Mouse (Mus musculus) embryonic stem cell, embryonic (primary cell): ENCODE data around the gene Pigr.

ENCODE experiments used
- CTCF ChIA-PET, 4 experiments: fragments of 300-600 bp in 2 of 4; fragments of 350-600 bp in 2 of 4; sonication (Branson Sonifier 250); formaldehyde crosslinking; loops; one replicate each; lab custom pipeline; 2022; ENCODE audit warnings: inconsistent platforms in 2 of 4; lab: Charles Lee
- POLR2A ChIA-PET, 4 experiments: fragments of 300-600 bp in 2 of 4; fragments of 350-600 bp in 2 of 4; sonication (Branson Sonifier 250); formaldehyde crosslinking; loops; one replicate each; lab custom pipeline; 2022; ENCODE audit warnings: antibody characterized with exemption in 4 of 4, inconsistent platforms in 1 of 4; lab: Charles Lee

Pigr gene

DNA sequence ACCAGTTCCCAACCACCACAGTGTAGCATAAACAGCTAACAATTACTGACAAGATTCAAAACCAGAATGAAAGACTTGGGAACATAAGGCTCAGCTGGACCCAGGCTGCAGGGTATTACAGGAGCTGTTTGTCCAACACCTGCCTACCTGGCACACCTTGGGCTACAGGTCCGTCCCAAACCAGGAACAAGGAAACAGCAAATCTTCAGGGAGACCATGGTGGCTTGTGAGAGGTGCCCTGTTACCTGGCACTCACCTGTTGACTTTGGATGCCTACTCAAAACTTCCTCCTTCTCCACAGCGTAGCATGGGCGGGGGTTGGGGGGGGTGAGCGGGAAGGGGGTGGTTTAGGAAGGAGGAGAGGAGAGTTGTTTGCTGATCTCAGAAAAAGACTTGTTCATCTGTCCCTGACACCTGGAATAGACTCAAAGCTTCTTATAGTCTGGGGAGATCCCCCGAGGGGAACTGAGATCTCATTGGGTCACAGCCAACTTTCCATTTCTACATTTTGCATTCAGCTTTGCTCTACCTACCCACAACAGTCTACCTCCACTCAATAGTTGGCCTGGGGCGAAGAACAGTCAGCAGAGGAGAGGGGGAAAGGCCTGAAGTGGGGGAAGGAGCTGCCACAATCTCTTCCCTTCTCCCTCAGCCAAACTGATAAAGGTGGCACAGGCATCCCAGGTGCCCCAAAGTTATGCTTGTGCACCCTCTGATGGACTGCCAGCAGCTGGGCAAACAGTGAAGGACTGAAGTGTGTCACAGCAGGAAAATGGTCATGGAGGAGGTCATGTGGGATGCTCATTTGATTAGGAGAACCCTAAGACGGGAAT lies 6.0 kb upstream of the Pigr start:
- ChIA-PET POLR2A (no interaction called here), CTCF (no interaction called here)

DNA sequence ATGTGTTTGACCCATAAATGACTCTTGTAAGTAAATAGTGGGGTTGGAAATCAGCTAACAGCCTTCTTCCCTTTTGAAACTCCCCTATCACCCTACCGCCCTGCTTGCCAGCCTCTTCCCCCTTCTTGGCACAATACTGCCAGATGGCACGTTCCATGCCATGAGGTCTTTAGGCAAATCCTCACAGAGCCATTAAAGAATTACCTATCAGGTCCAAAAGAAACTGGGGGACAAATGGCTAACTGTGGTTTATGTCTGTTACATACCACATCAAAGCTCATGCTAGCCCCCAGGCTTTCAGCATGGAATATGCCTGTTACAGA lies 5.4 kb upstream of the Pigr start:
- CTCF ChIA-PET, result no interaction called here

DNA sequence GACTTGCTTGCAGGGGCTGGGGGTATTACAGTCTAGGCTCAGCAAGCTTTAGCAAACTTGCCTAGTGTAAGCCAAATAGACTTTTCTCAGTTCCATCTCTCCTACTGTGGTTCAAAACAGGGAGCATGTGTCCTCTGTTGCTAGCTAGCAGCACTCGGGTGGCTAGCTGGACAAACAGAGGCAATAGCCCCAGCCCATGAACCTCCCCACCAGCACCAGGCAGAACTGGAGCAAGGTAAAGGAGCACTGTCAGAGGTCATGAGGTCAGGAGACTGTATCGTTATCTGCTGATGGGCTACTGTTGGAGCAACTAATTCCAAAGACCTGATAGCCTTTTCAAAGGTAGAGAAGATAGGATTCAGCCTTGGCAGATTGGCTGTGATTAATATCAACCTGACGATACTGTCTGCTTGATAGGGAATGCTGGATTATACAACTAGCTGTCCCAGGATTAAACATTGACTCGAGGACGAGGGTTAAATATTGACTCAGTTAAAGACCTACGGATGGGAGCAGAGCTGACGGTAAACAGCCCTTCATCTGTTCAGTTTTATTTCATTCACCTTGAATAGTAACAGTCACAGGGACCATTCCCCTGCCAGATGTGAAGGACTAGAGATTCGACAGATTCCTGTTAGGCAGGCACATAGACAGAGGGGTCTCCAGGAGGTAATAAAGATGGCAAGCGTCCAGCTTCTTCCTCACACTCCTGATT lies 4.4 kb upstream of the Pigr start:
- CTCF ChIA-PET, result no interaction called here
- POLR2A ChIA-PET, result no interaction called here

More for the DNA sequence above, 5.4 kb upstream of the Pigr start:
- POLR2A ChIA-PET, result no interaction called here

DNA sequence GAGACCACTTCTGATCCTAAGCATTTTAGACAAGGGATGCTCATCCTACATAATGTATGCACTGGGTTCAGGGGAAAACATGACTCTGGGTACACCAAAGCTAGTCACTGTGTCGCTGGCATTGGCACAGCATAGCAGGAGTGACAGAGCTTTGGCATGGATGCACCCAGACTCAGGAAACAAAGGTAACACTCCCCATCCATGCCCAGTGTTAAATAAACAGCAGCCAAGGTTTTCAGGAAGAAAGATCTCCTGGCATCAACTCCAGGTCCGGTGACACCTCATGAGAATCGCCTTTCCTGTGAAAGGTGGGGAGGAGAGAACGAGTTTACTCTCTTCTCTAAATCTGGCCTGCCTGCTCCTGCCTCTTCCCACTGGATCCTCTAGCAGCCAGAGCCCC lies 2.2 kb downstream of the Pigr start:
- POLR2A ChIA-PET, result no interaction called here
- CTCF ChIA-PET, result no interaction called here

DNA sequence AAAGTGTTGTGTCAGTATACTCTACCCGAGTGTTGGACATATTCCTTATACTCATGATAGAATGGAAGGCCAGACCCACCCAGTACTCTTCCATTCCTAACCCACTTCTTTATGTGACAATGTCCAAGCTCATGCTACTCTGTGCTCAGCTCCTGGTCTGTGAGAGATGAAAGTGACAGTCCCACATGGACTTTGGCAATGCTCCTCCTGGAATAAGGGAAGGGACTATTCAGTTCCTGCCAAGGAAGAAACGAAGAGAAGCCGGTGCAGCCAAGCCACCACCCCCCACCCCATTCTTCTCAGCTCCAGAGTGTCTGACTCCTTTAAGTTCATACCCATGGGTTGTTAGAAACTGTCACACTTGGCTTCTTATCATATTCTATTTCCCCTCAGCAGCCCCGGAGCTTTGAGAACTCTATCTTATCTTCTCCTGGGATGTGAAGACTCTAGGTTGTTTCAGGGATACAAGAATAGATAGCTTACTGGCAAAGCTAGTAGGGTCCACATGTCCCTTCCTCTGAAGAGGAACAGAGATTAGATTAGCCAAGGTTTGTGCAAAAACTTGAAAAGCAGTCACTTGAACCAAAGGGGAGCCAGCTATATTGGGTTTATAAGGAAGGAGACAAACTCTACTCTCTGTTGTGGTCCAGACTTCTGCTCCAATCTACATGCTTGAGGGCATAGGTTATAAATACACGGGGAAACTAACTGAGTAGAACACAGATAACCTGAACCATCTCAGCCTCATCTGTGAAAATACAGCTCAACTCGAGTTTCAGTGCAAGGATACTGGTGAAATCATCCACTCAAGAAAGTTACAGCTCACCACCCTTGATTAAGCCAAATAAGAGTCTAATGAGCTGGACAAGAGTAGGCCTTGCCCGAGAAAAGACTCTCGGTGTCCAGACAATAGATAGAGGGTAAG lies 3.7 kb downstream of the Pigr start:
- ChIA-PET CTCF (interaction anchor here in 1 of 4 experiments (0.5 kb wide), 1 partner anchor 65 kb away, joined by 3 read pairs; no protein-coding TSS in a partner anchor), POLR2A (no interaction called here)

DNA sequence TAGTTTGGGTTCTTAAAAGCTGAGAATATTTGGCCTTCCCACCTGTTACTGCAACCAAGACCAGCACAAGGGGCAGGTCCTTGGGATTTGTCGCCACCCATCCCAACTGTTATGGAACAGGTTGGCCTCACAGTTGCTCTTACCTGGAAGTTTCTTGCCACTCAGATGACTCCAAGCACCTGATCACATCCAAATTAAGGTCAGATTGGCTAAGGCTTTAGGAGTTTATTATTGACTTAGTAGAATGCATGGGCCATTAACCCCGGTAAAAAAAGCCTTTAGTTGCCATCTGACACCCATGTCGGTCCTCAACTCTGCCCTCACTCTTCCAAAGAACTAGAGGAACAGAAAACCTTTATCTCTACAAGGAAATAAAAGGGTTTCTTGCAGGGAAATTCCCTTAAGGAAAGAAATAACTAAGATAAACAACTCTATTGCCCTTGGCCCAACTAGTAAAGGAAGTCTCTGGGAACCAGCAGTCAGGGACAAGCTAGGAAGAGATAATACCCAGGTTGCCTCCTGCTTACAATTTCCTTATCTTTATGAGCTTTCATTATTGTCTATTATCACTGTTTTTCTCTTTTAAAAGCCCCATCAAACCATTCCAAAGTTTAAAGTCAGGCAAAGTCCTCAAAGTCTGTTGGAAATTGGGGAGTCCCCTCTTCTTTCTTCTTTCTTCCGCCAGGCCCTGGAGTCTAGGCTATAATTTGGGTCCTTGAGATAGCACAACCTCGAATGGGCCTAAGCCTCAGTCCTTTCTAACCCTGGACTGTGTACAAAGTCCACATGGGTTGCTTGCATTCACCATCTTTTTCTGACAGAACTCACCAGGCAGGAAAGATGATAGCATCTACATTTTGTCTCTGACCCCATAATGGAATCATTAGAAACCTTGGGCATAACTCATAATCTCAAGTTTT lies 6.0 kb downstream of the Pigr start:
- ChIA-PET CTCF (interaction anchor here in 2 of 4 experiments (0.5 to 0.7 kb wide), 3 partner anchors 36 to 289 kb away, joined by 3 to 4 read pairs (median 3); no protein-coding TSS in a partner anchor), POLR2A (interaction anchor here in 2 of 4 experiments (0.6 kb wide), 2 partner anchors 15 to 557 kb away, joined by 3 to 5 read pairs; no protein-coding TSS in a partner anchor)

DNA sequence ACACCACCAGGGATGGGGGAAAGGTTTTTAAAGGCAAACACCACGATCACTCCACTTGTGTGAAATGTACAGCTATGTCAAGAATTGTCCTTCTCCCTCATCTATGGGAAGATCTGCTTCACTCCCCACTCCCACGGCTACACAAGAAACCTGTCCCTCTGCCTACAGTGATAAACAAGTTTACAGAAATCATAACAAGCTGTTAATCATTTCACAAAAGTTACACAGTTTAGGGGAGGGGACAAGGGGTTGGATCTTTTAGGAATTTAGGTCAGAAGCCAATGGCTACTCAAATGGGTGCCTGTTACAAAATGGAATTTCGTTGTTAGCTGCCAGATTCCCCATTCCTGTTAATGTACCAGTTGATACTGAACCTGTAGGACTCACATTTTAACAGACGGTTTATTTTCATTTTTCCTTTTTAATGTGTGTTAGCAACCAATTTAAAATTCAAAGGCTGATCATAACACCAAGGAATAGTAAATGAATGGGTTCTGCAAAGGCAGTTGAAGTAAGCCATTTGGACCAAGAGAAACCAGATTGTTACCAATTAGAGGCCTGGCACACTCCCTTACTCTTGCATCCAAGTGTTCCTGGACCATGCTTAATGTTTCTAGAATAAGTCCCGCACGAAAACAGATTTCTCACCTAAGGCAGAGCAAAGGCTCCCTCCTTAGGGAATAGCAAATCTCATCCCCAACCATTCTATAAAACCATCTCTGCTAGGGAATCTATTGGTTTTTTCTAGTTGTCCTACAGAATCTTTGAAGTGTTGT lies 8.9 kb downstream of the Pigr start:
- ChIA-PET CTCF (no interaction called here), POLR2A (no interaction called here)

DNA sequence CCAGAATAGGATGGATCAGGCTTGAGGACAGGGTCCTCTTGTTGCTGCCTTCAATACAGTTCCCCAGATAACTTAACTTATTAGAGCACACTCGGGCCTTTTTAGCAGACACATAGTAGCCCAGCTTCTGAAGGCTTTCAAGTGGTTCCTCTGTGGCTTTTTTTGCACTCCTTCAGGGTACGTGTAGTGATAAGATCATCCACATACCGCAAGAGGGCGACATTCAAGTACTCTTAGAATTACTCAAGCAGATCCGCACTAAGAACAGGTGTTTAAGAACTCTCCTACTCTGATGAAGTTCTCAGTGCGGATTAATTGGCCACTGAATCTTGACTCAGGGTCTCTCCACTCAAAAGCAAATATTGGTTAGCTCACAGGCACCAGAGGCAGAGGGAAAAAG lies 11.8 kb downstream of the Pigr start:
- ChIA-PET POLR2A (interaction anchor here in 1 of 4 experiments (1.0 kb wide), 1 partner anchor 23 kb away, joined by 3 read pairs; no protein-coding TSS in a partner anchor), CTCF (interaction anchor here in 1 of 4 experiments (0.6 kb wide), 1 partner anchor 903 kb away, joined by 3 read pairs; no protein-coding TSS in a partner anchor)

DNA sequence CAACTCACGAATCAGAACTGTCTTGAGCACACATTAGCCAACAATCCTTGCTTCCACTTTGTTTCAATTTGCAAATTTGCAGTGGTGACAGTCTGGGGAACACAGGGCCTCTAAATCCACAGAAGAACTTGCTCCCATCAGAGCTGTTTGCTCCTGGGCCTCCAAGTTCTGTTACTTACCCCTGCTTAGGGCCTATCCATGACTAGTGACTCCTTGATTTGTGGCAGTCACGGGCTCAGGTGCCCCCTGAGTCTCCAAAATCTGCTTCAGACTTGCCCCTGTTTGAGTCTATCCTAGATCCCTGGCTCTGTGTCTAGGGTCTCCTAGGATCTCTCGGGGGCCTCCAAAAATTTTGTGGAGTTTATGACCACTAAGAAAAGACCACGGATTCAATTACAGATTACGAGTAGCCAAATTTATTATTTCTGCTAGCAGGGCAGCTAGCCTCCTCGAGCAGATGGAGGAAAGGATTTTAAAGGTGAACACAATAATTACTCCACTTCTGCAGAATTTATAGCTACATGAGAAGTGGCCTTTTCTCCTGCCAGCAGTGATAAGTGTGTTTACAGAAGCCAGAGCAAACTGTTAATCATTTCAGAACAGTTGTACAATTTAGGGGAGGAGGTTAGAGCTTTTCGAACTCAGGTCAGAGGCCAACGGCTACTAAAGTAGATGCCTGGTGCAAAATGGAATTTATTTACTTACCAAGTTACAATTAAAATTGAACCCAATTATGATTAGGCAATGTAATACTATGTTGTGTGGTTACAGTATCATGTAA lies 14.3 kb downstream of the Pigr start:
- CTCF ChIA-PET, result no interaction called here
- POLR2A ChIA-PET, result no interaction called here

DNA sequence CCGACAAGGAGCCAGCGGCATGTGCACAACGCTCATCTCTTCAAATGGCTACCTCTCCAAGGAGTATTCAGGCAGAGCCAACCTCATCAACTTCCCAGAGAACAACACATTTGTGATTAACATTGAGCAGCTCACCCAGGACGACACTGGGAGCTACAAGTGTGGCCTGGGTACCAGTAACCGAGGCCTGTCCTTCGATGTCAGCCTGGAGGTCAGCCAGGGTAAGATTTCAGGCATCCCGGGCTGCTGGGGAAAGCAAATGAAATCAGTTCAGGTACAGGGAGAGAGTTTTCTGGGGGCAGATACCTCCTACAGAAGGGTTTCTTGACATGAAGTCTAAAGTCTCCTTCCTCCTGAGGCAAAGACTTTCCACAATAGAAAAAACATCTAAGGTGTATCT lies 15.1 kb downstream of the Pigr start:
- CTCF ChIA-PET, result interaction anchor here in 1 of 4 experiments (0.8 kb wide), 1 partner anchor 218 kb away, joined by 3 read pairs; no protein-coding TSS in a partner anchor
- POLR2A ChIA-PET, result no interaction called here

DNA sequence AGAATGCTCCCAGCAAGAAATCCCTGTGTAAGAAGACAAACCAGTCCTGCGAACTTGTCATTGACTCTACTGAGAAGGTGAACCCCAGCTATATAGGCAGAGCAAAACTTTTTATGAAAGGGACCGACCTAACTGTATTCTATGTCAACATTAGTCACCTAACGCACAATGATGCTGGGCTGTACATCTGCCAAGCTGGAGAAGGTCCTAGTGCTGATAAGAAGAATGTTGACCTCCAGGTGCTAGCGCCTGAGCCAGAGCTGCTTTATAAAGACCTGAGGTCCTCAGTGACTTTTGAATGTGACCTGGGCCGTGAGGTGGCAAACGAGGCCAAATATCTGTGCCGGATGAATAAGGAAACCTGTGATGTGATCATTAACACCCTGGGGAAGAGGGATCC lies 18.0 kb downstream of the Pigr start:
- CTCF ChIA-PET, result no interaction called here
- POLR2A ChIA-PET, result no interaction called here

DNA sequence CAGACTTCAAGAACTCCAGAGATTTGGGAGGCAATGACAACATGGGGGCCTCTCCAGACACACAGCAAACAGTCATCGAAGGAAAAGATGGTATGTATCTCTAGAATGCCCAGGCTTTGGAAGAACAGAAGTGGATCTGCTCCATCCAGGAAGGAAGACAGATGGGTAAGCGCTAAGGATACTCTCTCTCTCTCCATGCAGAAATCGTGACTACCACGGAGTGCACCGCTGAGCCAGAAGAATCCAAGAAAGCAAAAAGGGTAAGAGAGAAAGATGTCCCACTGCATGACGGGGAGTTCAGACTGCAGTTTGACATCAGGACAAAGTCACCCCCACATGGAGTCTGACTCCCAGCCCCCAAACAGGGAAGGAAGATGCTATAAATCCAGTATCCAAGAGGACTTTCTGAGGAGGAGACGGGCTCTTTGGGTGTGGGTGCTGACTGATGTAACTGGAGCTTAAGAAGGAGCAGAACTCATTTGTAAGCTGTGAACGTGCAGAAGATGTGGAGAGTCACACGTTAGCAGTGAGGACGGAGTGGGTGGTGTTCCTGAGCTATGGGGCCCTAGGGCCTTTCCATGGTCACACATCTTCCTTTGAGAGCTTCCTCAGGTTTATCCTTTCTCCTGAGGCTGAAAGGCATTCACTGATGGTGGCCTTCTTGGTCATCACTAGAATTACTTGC lies 23.2 kb downstream of the Pigr start:
- ChIA-PET CTCF (interaction anchor here in 1 of 4 experiments (0.9 kb wide), 1 partner anchor 203 kb away, joined by 3 read pairs; no protein-coding TSS in a partner anchor), POLR2A (no interaction called here)

DNA sequence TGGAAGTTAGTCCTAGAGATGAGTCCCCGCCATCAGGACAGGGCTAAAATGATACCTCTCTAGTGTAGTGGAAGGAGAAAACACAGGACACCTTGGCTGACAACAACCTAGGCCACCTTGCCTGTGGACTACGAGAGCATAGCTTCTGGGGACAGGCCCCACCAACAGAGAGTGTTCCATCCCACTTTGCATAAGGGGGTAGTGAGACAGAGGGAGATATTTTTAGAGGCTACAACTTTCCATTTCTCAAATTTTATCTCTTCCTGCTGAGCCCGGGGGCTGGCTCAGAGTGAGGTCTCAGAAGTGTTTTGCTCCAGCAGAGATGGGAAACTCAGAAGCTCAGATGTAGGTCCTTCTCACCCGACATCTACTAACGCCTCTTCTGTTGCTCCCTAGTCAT lies 23.9 kb downstream of the Pigr start:
- CTCF ChIA-PET, result no interaction called here
- POLR2A ChIA-PET, result no interaction called here

DNA sequence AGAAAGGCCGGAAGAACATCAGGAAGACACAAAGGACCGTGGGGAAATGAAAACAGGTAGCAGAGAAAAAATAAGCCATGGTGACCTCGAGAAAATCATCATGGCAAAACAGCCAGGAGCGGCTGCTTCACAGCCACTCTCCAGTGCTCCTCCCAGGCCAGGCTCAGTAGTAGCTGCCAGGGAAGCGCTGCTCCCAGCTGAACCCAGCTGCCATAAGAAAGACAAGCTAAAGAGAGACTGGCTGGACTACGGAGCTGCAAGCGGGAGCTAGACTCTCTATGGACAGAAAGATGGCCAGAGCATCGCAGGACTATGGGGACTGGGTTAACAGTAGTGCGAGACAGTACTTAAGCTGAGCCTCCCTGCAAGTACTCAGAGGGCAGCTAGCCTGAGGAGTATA lies 28.3 kb downstream of the Pigr start:
- POLR2A ChIA-PET, result no interaction called here
- CTCF ChIA-PET, result interaction anchor here in 2 of 4 experiments (0.5 to 1.0 kb wide), 3 partner anchors 24 to 205 kb away, joined by 3 to 11 read pairs (median 3); no protein-coding TSS in a partner anchor

DNA sequence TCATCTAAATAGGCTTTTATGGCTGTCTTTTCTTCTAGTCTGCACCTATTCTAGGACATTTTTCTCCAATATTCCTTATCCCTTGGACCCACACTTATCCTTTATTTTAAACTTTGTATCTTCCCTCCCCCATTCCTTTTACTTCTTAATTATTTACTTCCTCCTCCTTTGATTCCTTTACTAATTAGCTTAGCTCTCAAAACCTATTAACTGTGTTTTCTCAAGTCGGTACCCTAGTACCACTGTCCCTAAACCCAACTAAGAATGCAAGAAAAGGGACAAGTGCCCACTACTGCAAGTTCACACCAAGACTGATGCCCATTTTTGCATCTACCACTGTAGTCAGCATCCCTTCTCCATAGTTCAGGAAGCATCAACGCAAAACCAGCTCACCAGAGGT lies 29.2 kb downstream of the Pigr start:
- CTCF ChIA-PET, result interaction anchor here in 2 of 4 experiments (0.6 to 0.9 kb wide), 2 partner anchors 69 to 197 kb away, joined by 3 read pairs; no protein-coding TSS in a partner anchor

DNA sequence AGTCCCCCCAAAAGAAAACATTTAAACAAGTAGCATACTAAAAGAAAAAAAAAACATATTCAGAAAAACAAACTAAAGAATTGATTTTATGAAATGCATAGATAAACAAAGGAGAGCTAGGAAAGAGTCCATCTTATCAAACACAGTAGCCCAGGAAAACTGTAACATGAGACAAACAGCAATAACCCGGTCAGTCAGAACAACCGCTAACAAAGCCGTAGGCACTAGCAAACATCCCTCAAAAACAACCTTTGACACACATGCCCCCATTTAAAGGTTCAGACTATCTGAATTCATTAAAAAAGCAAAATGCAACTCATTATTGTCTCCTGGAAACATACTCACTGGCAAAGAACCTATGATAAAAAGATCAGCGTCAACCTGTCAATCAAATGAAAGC lies 31.0 kb downstream of the Pigr start:
- ChIA-PET POLR2A (interaction anchor here in 1 of 4 experiments (0.6 kb wide), 1 partner anchor 62 kb away, joined by 3 read pairs; no protein-coding TSS in a partner anchor), CTCF (no interaction called here)

More for the DNA sequence above, 29.2 kb downstream of the Pigr start:
- POLR2A ChIA-PET, result no interaction called here
